Mouse (Mus musculus): Measurements from ENCODE around the gene Adgrf3. TPM values are rescaled to one million over a fixed set of nuclear protein-coding genes. Genes with fewer than 3 reads are reported as not detected.

The Adgrf3 gene
- polyA plus RNA-seq, 3 experiments from 2014 or later = 0.32 TPM; not detected in 2

DNA sequence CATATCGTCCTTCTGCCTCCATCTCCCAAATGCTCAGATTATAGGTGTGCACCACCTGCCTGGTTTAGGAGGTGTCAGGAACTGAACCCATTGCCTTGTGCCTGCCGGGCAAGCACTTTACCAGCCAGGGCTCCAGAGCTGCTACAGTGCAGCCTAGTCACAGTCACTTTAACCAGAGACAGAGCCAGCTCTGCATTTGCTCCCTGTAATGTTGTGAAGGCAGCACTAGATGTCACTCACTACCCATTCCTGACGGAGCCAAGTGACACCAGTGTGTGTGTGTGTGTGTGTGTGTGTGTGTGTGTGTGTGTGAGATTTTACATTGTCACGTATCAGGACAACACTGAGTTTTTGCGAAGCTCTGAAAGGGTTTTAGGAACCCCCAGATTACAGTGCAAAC, 4.0 kb downstream of the Adgrf3 start:
- ATAC-seq = no peak

- no peak for ATAC-seq
Measured at GRCm38 (mm10) chr5:30198257-30198656, 7.3 kb downstream of the Adgrf3 start.

- ATAC-seq = no peak
Measured at GRCm38 (mm10) chr5:30195340-30195739, 10.2 kb downstream of the Adgrf3 start.

DNA sequence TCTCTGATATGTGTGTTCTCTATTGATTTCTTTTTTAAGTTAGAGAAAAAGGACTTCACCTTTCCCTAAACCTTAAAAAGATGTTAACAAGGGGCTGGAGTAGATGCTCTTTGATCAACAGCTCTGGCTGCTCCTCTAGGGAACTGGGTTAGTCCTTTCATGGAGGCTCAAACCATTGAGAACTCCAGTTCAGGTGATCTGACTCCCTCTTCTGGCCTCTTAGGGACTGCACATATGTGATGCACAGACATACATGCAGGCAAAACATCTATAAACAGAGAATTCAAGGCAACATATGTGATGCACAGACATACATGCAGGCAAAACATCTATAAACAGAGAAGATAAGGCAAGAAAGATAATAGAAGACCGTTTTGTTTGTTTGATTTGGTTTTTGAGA, 13.1 kb downstream of the Adgrf3 start:
- no peak for ATAC-seq

DNA sequence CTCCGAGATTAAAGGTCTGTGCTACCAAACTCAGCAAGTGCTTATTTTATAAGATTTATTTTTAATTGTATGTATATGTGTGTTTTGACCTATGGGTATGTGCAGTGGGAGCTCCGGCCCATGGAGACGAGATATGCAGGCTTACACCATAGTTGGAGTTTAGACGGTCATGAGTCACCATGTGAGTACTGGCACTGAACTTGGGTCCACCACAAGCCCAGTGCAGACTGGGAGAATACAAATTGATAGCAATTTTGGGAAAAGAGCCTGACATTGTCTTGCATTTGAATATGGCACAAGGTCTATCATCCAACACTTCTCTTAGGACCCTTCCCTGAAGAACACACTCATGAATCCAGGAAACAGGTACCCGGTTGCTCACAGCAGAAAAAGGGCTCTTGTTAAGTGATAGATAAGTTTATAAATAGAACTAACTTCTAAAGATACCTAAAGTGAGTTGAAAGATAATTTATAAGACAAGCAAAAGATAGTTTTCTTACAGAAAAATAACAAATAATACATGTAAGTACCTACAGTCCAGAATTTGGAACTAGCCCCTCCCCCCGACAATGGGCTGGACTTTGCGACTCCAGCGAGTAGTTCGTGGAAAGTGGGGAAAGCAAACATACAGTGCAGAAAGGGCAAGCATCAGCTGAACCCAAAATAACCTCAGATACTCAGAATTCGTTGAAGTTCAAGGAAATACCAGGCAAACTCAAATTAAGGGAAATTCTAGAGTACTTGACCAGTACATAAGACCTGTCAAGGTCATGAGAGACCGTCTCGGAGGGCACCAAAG, 17.6 kb downstream of the Adgrf3 start:
- no peak for ATAC-seq

DNA sequence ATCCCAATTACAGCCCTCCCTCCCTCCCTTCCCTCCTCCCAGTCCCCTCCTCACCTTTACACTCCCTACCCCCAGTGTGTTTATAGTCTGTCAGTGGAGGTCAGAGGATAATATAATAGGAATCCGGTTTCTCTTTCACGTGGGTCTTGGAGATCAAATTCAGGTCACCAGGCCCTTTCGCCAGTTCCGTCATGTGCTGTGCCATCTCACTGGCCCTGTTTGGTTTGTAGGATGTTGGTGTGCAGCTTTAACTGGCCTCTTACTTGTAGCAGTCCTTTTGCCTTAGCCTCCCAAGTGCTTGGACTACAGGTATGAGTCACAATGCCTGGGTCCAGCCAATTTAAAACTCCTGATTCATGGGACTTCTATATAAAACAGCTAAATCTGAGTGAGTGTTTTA, 29.7 kb downstream of the Adgrf3 start:
- no peak for ATAC-seq

GRCm38 (mm10) chr5:30172931-30173692, 32.4 kb downstream of the Adgrf3 start:
- ATAC-seq = no peak

DNA sequence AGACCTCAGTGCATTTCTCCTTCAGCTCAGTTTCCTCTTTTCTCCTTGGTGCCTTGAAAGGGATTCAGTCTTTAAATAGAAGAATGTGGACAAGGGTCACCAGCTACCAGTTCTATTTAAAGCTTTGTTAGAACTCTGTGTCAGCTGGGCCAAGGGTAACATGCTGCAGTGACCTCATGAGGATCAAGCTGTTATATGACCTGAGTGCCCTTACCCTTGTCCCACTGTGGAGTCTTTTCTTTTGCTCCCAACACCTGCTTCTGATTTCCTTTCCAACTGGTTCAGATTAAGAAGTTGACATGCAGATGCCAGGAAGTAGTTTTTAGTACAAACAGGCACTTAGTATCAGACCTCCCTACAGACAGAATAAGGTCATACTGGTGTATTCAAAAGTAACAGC, 33.4 kb downstream of the Adgrf3 start:
- no peak for ATAC-seq

GRCm38 (mm10) chr5:30170303-30170940, 35.1 kb downstream of the Adgrf3 start:
- no peak for ATAC-seq

GRCm38 (mm10) chr5:30165234-30165946, 40.1 kb downstream of the Adgrf3 start:
- ATAC-seq = no peak

GRCm38 (mm10) chr5:30162339-30162738, 43.2 kb downstream of the Adgrf3 start:
- no peak for ATAC-seq

GRCm38 (mm10) chr5:30161836-30162235, 43.7 kb downstream of the Adgrf3 start:
- no peak for ATAC-seq

DNA sequence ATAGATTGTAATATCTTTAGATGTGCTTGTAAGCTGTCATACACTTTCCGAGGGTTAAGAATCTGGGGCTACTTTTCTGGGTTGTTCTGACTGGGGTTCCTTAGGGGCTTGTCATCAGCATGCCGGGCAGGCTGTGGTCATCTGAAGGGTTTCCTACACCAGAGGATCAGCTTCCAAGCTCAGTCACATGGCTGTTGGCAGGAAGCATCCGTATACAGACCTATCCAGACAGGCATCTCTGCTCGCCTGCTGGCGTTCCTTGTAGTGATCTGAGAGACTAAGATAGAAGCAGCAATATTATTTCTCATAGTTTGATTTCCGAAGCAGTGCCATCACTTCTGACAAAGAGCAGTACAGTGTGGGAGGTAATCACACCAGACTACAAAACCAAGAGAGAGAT, 45.9 kb downstream of the Adgrf3 start:
- no peak for ATAC-seq

- ATAC-seq = peak; percentile 22
Measured at GRCm38 (mm10) chr5:30155821-30156629, 49.5 kb downstream of the Adgrf3 start.

DNA sequence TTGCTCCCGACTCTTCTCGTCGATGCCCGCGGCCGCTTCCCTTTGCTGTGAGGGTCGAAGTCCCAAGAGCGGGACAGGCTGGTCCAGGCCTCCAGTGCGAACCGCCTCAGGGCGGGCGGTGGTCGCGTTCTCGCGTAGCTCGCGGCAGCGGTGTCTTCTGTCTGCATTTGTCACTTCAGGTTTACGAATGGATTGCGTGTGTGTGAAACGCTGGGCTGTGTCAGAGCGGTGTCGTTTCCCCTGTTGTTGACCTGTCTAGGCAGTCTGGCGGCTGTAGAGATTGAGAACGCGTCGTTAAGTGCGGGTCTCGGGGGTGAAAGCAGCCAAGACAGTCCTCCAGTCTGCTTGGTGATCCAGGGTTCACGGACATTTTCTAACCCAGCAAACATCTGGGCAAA, 50.1 kb downstream of the Adgrf3 start:
- peak; percentile 25 for ATAC-seq

GRCm38 (mm10) chr5:30154474-30155394, 50.8 kb downstream of the Adgrf3 start, which contains the start of the genes Hadha and Hadhb:
TSS of gene Hadha (minus strand) at chr5:30155162.
TSS of gene Hadhb (plus strand) at chr5:30155248.
- ATAC-seq = peak; percentile 78

GRCm38 (mm10) chr5:30154013-30154412, 51.5 kb downstream of the Adgrf3 start:
- ATAC-seq = no peak

- ATAC-seq = no peak
Measured at GRCm38 (mm10) chr5:30153222-30153621, 52.3 kb downstream of the Adgrf3 start.

GRCm38 (mm10) chr5:30152413-30152812, 53.1 kb downstream of the Adgrf3 start:
- no peak for ATAC-seq

- ATAC-seq = no peak
Measured at GRCm38 (mm10) chr5:30152007-30152406, 53.5 kb downstream of the Adgrf3 start.
